Mouse (Mus musculus): ENCODE measurements around the gene Zbtb22.
"Not testable (repeated sequence)": the region's sequence is repeated elsewhere in the genome, so short reads cannot be mapped to it uniquely, and the experiment has no call there.

Gene Zbtb22

GRCm38 (mm10) chr17:33915671-33916250 lies at the start of gene Zbtb22, which contains the start of gene Tapbp:
Gene Zbtb22, plus strand, starts transcription at chr17:33915904.
Gene Tapbp, plus strand, starts transcription at chr17:33915899.
- DNase-seq (ENCODE audit: low spot score), result peak; percentile 96

GRCm38 (mm10) chr17:33873537-33873936 lies 42.2 kb upstream of the Zbtb22 start, which contains the start of gene Gm7029:
Gene Gm7029, plus strand, starts transcription at chr17:33873837.
- not testable (repeated sequence) for DNase-seq (ENCODE audit: low spot score)

GRCm38 (mm10) chr17:33874411-33874810 lies 41.3 kb upstream of the Zbtb22 start:
- no peak for DNase-seq (ENCODE audit: low spot score)

GRCm38 (mm10) chr17:33875797-33876196 lies 39.9 kb upstream of the Zbtb22 start:
- not testable (repeated sequence) for DNase-seq (ENCODE audit: low spot score)

- DNase-seq (ENCODE audit: low spot score), result not testable (repeated sequence)
Measured at GRCm38 (mm10) chr17:33884320-33884719, 31.4 kb upstream of the Zbtb22 start.

GRCm38 (mm10) chr17:33887802-33888201 lies 27.9 kb upstream of the Zbtb22 start:
- not testable (repeated sequence) for DNase-seq (ENCODE audit: low spot score)

GRCm38 (mm10) chr17:33888230-33888629 lies 27.5 kb upstream of the Zbtb22 start:
- DNase-seq (ENCODE audit: low spot score), result not testable (repeated sequence)

- DNase-seq (ENCODE audit: low spot score), result not testable (repeated sequence)
Measured at GRCm38 (mm10) chr17:33889941-33890532, 25.7 kb upstream of the Zbtb22 start.

- DNase-seq (ENCODE audit: low spot score), result peak; percentile 100
Measured at GRCm38 (mm10) chr17:33890533-33891059, 25.1 kb upstream of the Zbtb22 start, which contains the start of gene Kifc1. Gene Kifc1, minus strand, starts transcription at chr17:33890661.

GRCm38 (mm10) chr17:33891357-33891756 lies 24.3 kb upstream of the Zbtb22 start:
- no peak for DNase-seq (ENCODE audit: low spot score)

- DNase-seq (ENCODE audit: low spot score), result not testable (repeated sequence)
Measured at GRCm38 (mm10) chr17:33891892-33892291, 23.8 kb upstream of the Zbtb22 start.

- no peak for DNase-seq (ENCODE audit: low spot score)
Measured at GRCm38 (mm10) chr17:33892429-33892828, 23.3 kb upstream of the Zbtb22 start.

GRCm38 (mm10) chr17:33893011-33893410 lies 22.7 kb upstream of the Zbtb22 start:
- DNase-seq (ENCODE audit: low spot score), result not testable (repeated sequence)

- DNase-seq (ENCODE audit: low spot score), result no peak
Measured at GRCm38 (mm10) chr17:33897114-33897794, 18.4 kb upstream of the Zbtb22 start.

GRCm38 (mm10) chr17:33898193-33898592 lies 17.5 kb upstream of the Zbtb22 start:
- DNase-seq (ENCODE audit: low spot score), result not testable (repeated sequence)

- no peak for DNase-seq (ENCODE audit: low spot score)
Measured at GRCm38 (mm10) chr17:33899642-33900041, 16.1 kb upstream of the Zbtb22 start.

- no peak for DNase-seq (ENCODE audit: low spot score)
Measured at GRCm38 (mm10) chr17:33900281-33900988, 15.3 kb upstream of the Zbtb22 start.

- no peak for DNase-seq (ENCODE audit: low spot score)
Measured at GRCm38 (mm10) chr17:33900989-33901314, 14.8 kb upstream of the Zbtb22 start.

- no peak for DNase-seq (ENCODE audit: low spot score)
Measured at GRCm38 (mm10) chr17:33901653-33902052, 14.1 kb upstream of the Zbtb22 start.

- no peak for DNase-seq (ENCODE audit: low spot score)
Measured at GRCm38 (mm10) chr17:33902079-33902478, 13.6 kb upstream of the Zbtb22 start.

- no peak for DNase-seq (ENCODE audit: low spot score)
Measured at GRCm38 (mm10) chr17:33902491-33902890, 13.2 kb upstream of the Zbtb22 start.

Measured in layer of hippocampus, adult 11-12 months (tissue).